ENCODE assay signal across 7 mouse cellular contexts in the genomic region with DNA sequence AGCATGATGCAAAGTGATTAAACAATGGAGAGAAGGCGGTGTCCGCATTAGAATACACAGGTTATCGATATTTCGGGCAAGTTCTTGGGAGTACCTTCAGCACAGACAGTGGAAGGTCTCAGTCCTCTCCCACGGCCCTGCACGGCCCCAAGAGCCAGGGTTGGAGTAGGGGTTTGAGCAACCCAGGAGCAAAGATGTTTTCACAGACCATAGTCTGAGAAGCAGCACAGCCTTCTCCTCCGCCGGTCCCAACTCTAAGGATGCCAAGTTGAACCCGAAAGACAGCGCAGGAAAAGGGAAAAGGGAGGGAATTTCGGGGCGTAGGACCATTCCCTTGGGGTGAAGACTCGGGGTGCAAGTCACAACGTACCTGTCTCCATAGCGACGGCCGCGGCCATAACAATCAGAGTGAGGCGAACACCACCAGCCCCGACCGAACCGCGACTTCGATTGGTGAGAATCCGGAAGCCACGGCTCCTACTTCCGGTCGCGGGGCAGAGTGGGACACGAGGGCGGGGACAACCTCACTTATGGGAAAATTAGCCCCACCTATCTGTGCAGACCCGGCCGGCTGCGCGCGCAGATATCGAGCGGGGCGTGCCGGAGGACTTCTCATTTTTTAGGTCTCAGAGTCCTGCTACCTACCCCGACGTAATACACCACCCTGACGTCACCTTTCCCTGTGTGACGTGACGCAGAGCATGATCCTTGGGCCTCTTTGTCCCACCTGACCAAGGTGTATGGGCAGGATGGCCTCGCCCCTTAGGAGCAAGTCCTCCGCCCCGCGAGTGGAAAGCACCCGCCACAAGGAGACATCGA. TPM values are rescaled to one million over a fixed set of nuclear protein-coding genes. Genes with fewer than 3 reads are reported as not detected.
DNase-seq lines count a peak whose midpoint lies in the region; ATAC-seq and TF ChIP-seq lines count a peak whose summit lies in the region.

No protein-coding gene starts in this region.

- TF ChIP-seq POLR2A in heart, adult 2 months (IDR thresholded peaks at IDR 0.05; ENCODE audit: insufficient read depth, low read depth, low read length): peak; percentile 90

- ATAC-seq in embryonic facial prominence, embryonic 12.5 days (ENCODE audit: insufficient number of reproducible peaks, insufficient read depth, low FRiP score, low TSS enrichment): peak; percentile 93
- ATAC-seq in limb, embryonic 13.5 days (ENCODE audit: low FRiP score, low read depth): peak; percentile 97
- ATAC-seq in midbrain, embryonic 16.5 days: peak; percentile 97

- peaks cover 11% of the 10 kb centered on the region; the same call in 1 of the 2 replicates for H3K4me1 ChIP-seq in embryonic facial prominence, embryonic 12.5 days
- H3K4me1 ChIP-seq in heart, adult 2 months (ENCODE audit: control insufficient read depth, insufficient read depth, low read length): peaks cover 2% of the 10 kb centered on the region; the same call in 1 of the 2 replicates
- H3K4me1 ChIP-seq in limb, embryonic 13.5 days: peaks cover 21% of the 10 kb centered on the region
- peaks cover 28% of the 10 kb centered on the region for H3K4me1 ChIP-seq in midbrain, embryonic 16.5 days (ENCODE audit: control insufficient read depth, insufficient read depth, low read length)

- H3K9me3 ChIP-seq in embryonic facial prominence, embryonic 12.5 days: no peaks in the 10 kb centered on the region
- H3K9me3 ChIP-seq in limb, embryonic 13.5 days: no peaks in the 10 kb centered on the region
- no peaks in the 10 kb centered on the region for H3K9me3 ChIP-seq in midbrain, embryonic 16.5 days (replicated peaks; ENCODE audit: control insufficient read depth, low read length, poor library complexity, severe bottlenecking)

- H3K27me3 ChIP-seq in embryonic facial prominence, embryonic 12.5 days: no peaks in the 10 kb centered on the region
- no peaks in the 10 kb centered on the region for H3K27me3 ChIP-seq in heart, adult 2 months (ENCODE audit: control insufficient read depth, insufficient read depth, low read length)
- no peaks in the 10 kb centered on the region for H3K27me3 ChIP-seq in limb, embryonic 13.5 days
- H3K27me3 ChIP-seq in midbrain, embryonic 16.5 days (ENCODE audit: control insufficient read depth, insufficient read depth, low read depth, low read length): no peaks in the 10 kb centered on the region

- no peaks in the 10 kb centered on the region for H3K79me2 ChIP-seq in heart, adult 2 months (replicated peaks; ENCODE audit: control insufficient read depth, insufficient read depth, low read length)

- peak; percentile 96 for DNase-seq in adrenal gland, postnatal 25 days
- peak; percentile 93 to 95 for DNase-seq in heart, adult 2 months
- DNase-seq in kidney, adult 8-10 months: peak; percentile 94 to 96
- DNase-seq in spleen, postnatal 10 days (ENCODE audit: low spot score in 2 of 2): peak; percentile 80 to 94

- H3K9ac ChIP-seq in embryonic facial prominence, embryonic 12.5 days: peak overlapping the region; percentile 79
- peak overlapping the region; percentile 75 for H3K9ac ChIP-seq in heart, adult 2 months (ENCODE audit: low read depth, low read length)
- peak overlapping the region; percentile 76 for H3K9ac ChIP-seq in limb, embryonic 13.5 days
- peak overlapping the region; percentile 86 for H3K9ac ChIP-seq in midbrain, embryonic 16.5 days (ENCODE audit: low read depth, low read length)

- TF ChIP-seq EP300 in heart, adult 2 months (IDR thresholded peaks at IDR 0.05; ENCODE audit: insufficient read depth, low read depth, low read length): 0 out of 2 replicates have a peak, but pooled peaks have one; percentile 44

- TF ChIP-seq CTCF in heart, adult 2 months (IDR thresholded peaks at IDR 0.05): no peak

- intact Hi-C loops in heart, adult 2 months (cut with DNase I): loop anchor here (5.0 kb wide), 1 partner anchor 88 kb away; a partner anchor contains a TSS

- peak overlapping the region; percentile 90 for H3K4me3 ChIP-seq in embryonic facial prominence, embryonic 12.5 days
- peak overlapping the region; percentile 84 for H3K4me3 ChIP-seq in heart, adult 2 months
- peak overlapping the region; percentile 70 for H3K4me3 ChIP-seq in limb, embryonic 13.5 days
- peak overlapping the region; percentile 83 for H3K4me3 ChIP-seq in midbrain, embryonic 16.5 days (ENCODE audit: low read depth, low read length)

- H3K4me2 ChIP-seq in embryonic facial prominence, embryonic 12.5 days (replicated peaks): peak overlapping the region; percentile 93
- peak overlapping the region; percentile 90 for H3K4me2 ChIP-seq in limb, embryonic 13.5 days (replicated peaks)
- peak overlapping the region; percentile 84 for H3K4me2 ChIP-seq in midbrain, embryonic 16.5 days (ENCODE audit: low read length)

- peak overlapping the region; percentile 50; the same call in 1 of the 2 replicates for H3K27ac ChIP-seq in embryonic facial prominence, embryonic 12.5 days
- peak overlapping the region; percentile 85 for H3K27ac ChIP-seq in heart, adult 2 months
- peak overlapping the region; percentile 44 for H3K27ac ChIP-seq in limb, embryonic 13.5 days
- H3K27ac ChIP-seq in midbrain, embryonic 16.5 days (ENCODE audit: low read length): peak overlapping the region; percentile 82

- H3K36me3 ChIP-seq in embryonic facial prominence, embryonic 12.5 days: peaks cover 19% of the 10 kb centered on the region
- no peaks in the 10 kb centered on the region for H3K36me3 ChIP-seq in heart, adult 2 months (ENCODE audit: control insufficient read depth, insufficient read depth, low read length)
- H3K36me3 ChIP-seq in limb, embryonic 13.5 days: peaks cover 27% of the 10 kb centered on the region
- H3K36me3 ChIP-seq in midbrain, embryonic 16.5 days (ENCODE audit: control insufficient read depth, insufficient read depth, low read length): peaks cover 7% of the 10 kb centered on the region

- WGBS in embryonic facial prominence, embryonic 12.5 days: 1% methylated on average over 51 of the region's 51 CpGs
- under 1% methylated on average over 51 of the region's 51 CpGs for WGBS in heart, adult 2 months
- WGBS in limb, embryonic 13.5 days: under 1% methylated on average over 51 of the region's 51 CpGs
- under 1% methylated on average over 51 of the region's 51 CpGs for WGBS in midbrain, embryonic 16.5 days

RNA-seq across cellular contexts. Expression of a gene that starts 0.6 kb away (rescaled TPM):
- total RNA-seq in adrenal gland, postnatal 25 days (2021): 13.3 and 15.7 TPM in 2 replicates
- 47.0 and 48.8 TPM in 2 replicates for polyA plus RNA-seq in embryonic facial prominence, embryonic 12.5 days (2016; fragmentation: Nextera tagmentation; extraction: Ambion mirVana)
- total RNA-seq in heart, adult 2 months (2021): 10 to 100 TPM in 1 of 2 experiments, 1 to 10 TPM in 1; 9.6 to 10.9 TPM
- polyA plus RNA-seq in heart, adult 2 months (2012; rRNA removed): 9.1 and 10.8 TPM in 2 replicates
- 48.9 and 49.6 TPM in 2 replicates for polyA plus RNA-seq in limb, embryonic 13.5 days (2015; fragmentation: Nextera tagmentation; extraction: Ambion mirVana)
- polyA plus RNA-seq in midbrain, embryonic 16.5 days (2015; fragmentation: Nextera tagmentation; extraction: Ambion mirVana): 53.2 and 55.9 TPM in 2 replicates

RNA-seq across cellular contexts. Expression of a gene that starts 7.5 kb away (rescaled TPM):
- total RNA-seq in adrenal gland, postnatal 25 days (2021): 70.6 and 78.6 TPM in 2 replicates
- polyA plus RNA-seq in embryonic facial prominence, embryonic 12.5 days (2016; fragmentation: Nextera tagmentation; extraction: Ambion mirVana): 194 and 202 TPM in 2 replicates
- 10 to 100 TPM; 39.0 to 43.7 TPM for total RNA-seq in heart, adult 2 months (2021)
- polyA plus RNA-seq in heart, adult 2 months (2012; rRNA removed): 37.6 and 50.9 TPM in 2 replicates
- polyA plus RNA-seq in limb, embryonic 13.5 days (2015; fragmentation: Nextera tagmentation; extraction: Ambion mirVana): 229 and 230 TPM in 2 replicates
- 137 and 145 TPM in 2 replicates for polyA plus RNA-seq in midbrain, embryonic 16.5 days (2015; fragmentation: Nextera tagmentation; extraction: Ambion mirVana)

RNA-seq across cellular contexts. Expression of a gene that starts 7.5 kb away (rescaled TPM):
- 12.3 and 12.5 TPM in 2 replicates for total RNA-seq in adrenal gland, postnatal 25 days (2021)
- 16.7 and 23.2 TPM in 2 replicates for polyA plus RNA-seq in embryonic facial prominence, embryonic 12.5 days (2016; fragmentation: Nextera tagmentation; extraction: Ambion mirVana)
- 1 to 10 TPM; 2.0 to 2.3 TPM for total RNA-seq in heart, adult 2 months (2021)
- polyA plus RNA-seq in heart, adult 2 months (2012; rRNA removed): 2.0 and 2.8 TPM in 2 replicates
- 18.1 and 18.3 TPM in 2 replicates for polyA plus RNA-seq in limb, embryonic 13.5 days (2015; fragmentation: Nextera tagmentation; extraction: Ambion mirVana)
- polyA plus RNA-seq in midbrain, embryonic 16.5 days (2015; fragmentation: Nextera tagmentation; extraction: Ambion mirVana): 18.4 and 26.0 TPM in 2 replicates

RNA-seq across cellular contexts. Expression of a gene that starts 8.2 kb away (rescaled TPM):
- 1.0 and 1.2 TPM in 2 replicates for total RNA-seq in adrenal gland, postnatal 25 days (2021)
- 0.95 and 0.99 TPM in 2 replicates for polyA plus RNA-seq in embryonic facial prominence, embryonic 12.5 days (2016; fragmentation: Nextera tagmentation; extraction: Ambion mirVana)
- under 1 TPM; 0.13 to 0.25 TPM for total RNA-seq in heart, adult 2 months (2021)
- 0.14 and 0.18 TPM in 2 replicates for polyA plus RNA-seq in heart, adult 2 months (2012; rRNA removed)
- 0.84 and 1.1 TPM in 2 replicates for polyA plus RNA-seq in limb, embryonic 13.5 days (2015; fragmentation: Nextera tagmentation; extraction: Ambion mirVana)
- 1.7 and 1.9 TPM in 2 replicates for polyA plus RNA-seq in midbrain, embryonic 16.5 days (2015; fragmentation: Nextera tagmentation; extraction: Ambion mirVana)

RNA-seq across cellular contexts. Expression of a gene that starts 52.2 kb away (rescaled TPM):
- 0.15 TPM in 1 of 2 replicates, not detected in the other for total RNA-seq in adrenal gland, postnatal 25 days (2021)
- 0.14 and 0.31 TPM in 2 replicates for polyA plus RNA-seq in embryonic facial prominence, embryonic 12.5 days (2016; fragmentation: Nextera tagmentation; extraction: Ambion mirVana)
- not detected for total RNA-seq in heart, adult 2 months (2021)
- polyA plus RNA-seq in heart, adult 2 months (2012; rRNA removed): 0.06 and 0.09 TPM in 2 replicates
- polyA plus RNA-seq in limb, embryonic 13.5 days (2015; fragmentation: Nextera tagmentation; extraction: Ambion mirVana): 0.18 and 0.84 TPM in 2 replicates
- 2.5 and 2.6 TPM in 2 replicates for polyA plus RNA-seq in midbrain, embryonic 16.5 days (2015; fragmentation: Nextera tagmentation; extraction: Ambion mirVana)

Comparison
In these comparisons a context has a peak if more than half of its experiments do, and no peak if none do; other contexts are left out.
1. Peak in every context shown above with its lines: DNase-seq, ATAC-seq, H3K4me3 ChIP-seq and H3K27ac ChIP-seq.